Mouse (Mus musculus) urinary bladder, postnatal 4 days (tissue): Measurements from ENCODE around the gene Hlcs.

ENCODE experiments used
- DNase-seq, 2 experiments: peaks; one replicate each; pipeline ENCODE4 v3.0.0; 2021 to 2022; ENCODE audit warnings: low spot score in 2 of 2

Gene Hlcs

DNA sequence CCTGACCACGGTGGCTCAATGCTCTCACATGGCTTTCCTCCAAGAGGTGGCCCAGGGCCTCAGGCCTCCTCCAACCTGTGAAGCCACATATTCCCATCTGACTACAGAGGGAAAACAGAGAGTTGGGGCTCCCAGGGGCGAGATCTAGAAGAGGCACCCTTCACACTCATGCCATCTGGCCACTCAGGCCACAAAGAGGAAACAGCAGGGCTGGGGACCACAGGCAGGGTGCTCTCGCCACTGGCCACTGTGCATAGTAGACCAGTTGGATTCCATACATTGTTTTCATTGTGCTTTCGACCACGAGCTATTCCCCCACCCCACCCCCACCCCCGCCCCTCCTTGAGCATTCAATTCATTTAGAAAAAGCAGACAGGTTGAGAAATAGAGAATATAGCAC lies 151.4 kb downstream of the Hlcs start:
- DNase-seq, result no peak

GRCm38 (mm10) chr16:94157819-94158218 lies 155.6 kb downstream of the Hlcs start:
- no peak for DNase-seq

- DNase-seq, result no peak
Measured at GRCm38 (mm10) chr16:94155041-94155653, 158.2 kb downstream of the Hlcs start.

DNA sequence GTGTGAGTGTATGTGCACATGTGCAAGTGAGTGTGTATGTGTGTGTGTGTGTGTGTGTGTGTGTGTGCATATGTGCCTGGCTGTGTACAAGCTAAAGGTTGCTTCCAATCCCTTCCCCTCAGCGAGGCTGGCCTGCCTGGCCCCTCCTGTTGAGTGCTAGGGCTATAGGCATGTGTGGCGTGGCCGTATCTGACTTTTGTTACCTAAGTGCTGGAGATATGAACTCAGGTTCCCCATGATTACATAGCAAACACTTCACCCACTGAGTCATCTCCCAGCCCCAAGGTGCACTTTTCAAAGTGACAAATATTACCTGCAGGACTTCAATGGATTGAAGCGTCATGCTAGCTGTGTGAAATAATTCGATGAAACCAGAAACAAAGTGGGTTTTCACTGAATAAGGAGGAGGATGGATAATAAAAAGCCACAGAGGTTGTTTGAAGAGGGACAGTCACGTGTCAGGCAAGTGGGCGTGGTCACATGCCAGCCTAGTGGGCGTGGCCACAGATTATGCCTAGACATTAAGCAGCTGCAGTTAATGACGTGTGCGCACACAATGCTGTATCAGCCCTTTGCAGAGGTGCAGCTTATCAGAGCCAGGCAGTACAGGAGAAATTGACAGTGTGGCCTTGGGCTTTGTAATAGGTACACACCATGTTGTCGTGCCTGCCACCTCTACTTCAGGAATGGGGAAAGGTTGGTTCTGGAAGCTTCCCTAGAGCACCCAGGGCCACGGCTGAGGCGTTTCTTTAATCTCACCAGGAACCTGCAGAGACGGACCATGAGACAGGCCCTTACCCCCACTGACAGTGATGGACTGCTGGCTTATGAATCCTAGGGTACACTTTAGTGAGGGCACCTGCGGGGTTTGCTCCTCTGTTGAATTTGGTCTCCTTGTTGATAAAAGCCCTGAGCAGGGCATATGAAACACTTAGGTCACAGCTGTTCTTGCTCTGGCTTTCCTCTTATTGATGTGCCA lies 163.0 kb downstream of the Hlcs start:
- no peak for DNase-seq

DNA sequence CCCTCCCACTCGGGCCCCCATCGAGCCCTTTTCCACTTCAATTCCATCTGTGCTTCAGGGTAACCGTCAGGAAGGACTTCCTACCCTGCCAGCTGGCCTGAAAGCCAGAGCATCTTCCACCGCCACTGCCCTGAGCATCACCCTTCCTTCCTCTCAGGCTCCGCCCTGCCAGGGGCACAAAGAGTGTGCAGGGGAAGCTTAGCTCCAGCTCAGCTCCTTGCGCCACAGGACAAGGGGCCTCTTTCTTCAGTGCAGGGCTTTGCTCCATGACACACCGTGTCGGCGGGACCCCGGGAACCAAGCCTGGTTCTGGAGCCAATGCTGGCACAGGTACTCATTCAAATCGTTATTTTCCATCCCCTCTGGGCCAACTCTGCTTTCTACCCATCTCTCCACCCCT lies 165.2 kb downstream of the Hlcs start:
- DNase-seq, result no peak

GRCm38 (mm10) chr16:94143325-94143724 lies 170.0 kb downstream of the Hlcs start:
- DNase-seq, result no peak

DNA sequence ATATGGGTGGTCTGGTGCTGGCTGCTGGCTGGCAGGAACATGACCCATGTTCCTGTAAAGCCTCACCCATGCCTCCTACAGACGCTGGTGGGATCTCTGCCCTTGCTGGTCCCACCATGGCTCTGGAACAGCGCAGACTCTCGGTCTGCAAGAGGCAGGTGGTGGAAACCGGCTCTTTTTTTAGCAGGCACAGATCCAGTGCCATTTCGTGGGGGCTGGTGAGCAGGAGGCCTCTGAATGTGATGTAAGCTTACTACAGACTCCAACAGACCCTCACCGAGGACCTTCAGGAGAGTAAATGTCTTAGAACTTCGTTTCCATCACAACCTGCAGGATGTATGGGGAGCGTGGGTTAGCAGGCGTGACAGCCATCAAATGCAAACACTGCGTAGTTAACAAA lies 172.6 kb downstream of the Hlcs start:
- DNase-seq, result no peak

GRCm38 (mm10) chr16:94134218-94134617 lies 179.2 kb downstream of the Hlcs start:
- no peak for DNase-seq

DNA sequence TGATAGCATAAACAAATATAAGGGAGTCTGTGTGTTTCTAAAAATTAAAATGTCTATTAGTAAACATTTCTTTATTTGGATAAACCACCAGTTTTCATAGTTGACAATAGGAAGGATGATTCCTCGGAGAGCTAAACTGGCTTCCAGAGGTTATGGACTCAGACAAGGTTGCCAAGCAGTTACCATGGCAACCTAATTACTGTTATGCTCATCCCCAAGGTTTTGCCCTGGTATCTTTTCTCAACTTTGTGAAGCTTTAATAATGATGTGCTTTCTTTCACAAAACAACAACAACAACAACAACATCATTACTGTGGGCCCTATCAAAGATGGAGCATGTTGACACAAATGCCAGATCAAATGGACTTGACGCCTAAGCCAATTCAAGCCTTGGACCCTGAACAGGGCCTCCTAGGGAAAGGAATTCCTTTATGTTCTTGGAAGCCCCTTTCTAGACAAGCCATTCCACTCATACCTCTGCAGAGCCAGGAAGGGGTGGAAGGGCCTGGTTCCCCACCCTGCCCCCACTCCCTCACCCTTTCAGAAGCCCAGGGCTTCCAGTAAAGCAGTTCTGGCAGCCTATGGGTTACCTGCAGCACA lies 185.0 kb downstream of the Hlcs start:
- DNase-seq, result no peak

DNA sequence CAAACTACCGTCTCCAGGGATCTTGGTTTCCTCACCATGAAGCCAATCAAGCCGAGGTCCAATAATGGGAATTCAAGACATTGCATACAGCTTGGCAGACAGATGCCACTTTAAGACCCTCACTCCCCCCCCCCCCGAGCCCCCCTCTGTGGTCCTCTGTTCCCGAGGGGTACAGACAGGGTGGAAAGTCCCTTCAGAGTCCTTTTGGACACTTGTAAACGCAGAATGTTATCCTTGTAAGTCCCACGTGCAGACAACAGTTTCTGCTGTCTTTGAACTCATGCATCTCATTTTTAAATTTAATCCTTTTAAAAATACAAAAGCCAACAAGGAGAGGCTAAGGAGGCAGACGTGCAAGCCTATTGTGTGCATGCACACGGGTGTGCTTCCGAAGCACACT lies 187.2 kb downstream of the Hlcs start:
- DNase-seq, result no peak

GRCm38 (mm10) chr16:94125172-94125981 lies 188.0 kb downstream of the Hlcs start:
- no peak for DNase-seq

DNA sequence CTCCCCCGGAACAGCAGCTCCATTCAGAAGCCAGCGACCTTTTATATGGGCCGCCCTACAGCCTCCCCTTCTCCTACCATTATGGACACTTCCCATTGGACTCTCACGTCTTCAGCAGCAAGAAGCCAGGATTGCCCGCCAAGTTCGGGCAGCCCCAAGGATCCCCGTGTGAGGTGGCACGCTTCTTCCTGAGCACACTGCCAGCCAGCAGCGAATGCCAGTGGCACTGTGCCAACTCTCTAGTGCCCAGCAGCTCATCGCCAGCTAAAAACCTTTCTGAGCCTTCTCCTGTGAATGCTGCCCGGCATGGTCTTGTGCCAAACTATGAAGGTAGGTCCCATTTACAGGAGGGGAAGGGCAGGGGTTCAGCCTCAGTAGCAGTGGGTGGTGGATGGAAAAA lies 190.1 kb downstream of the Hlcs start:
- no peak for DNase-seq

- DNase-seq, result no peak
Measured at GRCm38 (mm10) chr16:94122347-94122746, 191.0 kb downstream of the Hlcs start.

- DNase-seq, result no peak
Measured at GRCm38 (mm10) chr16:94118394-94118793, 195.0 kb downstream of the Hlcs start.

GRCm38 (mm10) chr16:94117333-94117732 lies 196.0 kb downstream of the Hlcs start:
- no peak for DNase-seq

DNA sequence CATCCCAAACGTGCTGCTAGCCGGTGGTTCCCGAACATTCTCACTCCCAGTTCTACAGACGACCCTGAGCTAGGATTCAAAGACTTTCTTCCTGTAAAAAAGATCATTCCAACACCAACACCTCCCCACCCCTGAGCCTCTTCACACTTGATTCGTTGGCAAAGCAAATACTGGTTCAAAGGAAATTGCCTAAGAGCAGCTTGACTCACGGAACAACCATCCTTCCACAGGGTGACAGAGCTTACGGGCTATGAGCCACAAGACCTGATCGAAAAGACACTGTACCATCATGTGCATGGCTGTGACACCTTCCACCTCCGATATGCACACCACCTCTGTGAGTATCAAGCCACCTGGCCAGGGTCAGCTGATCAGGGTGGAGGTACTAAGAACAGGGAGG lies 198.7 kb downstream of the Hlcs start:
- no peak for DNase-seq

DNA sequence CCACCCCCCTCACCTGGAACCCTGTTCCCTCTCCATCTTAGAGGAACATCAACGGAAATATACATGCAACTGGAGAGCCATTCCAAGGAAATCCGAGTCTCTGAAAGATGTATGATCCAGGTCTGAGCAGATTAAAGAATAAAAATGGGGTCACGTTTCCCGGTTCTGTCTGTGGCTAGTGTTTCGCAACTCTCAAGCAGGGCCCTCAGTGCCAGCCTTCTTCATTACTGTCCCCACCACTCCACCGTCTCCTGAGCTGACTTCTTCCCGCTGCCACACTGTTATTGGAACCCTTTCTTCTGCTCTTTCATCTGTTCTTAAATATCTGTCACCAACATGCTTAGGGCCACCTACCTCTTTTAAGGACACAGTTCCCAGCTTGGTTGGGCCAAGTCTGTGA lies 200.2 kb downstream of the Hlcs start:
- no peak for DNase-seq

- no peak for DNase-seq
Measured at GRCm38 (mm10) chr16:94097724-94098455, 215.5 kb downstream of the Hlcs start.

DNA sequence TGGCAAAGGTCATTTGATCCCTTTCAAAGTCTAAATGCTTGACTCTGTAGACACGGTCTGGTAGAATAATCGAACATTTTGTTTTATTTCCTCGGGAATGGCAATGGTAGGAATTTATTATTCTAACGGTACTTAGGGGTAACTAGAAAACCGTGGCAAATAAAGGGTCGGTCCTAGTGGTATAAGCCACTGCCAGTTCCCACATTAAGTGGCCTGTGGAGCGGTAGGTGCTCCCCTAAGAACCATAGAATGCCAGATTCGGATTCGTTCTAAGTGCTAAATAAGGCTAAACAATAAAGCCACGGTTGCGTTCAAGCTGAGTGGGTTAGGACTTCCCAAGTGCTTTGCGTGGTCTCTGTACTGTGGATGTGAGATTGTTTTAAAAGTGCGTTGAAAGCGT lies 216.9 kb downstream of the Hlcs start:
- no peak for DNase-seq

DNA sequence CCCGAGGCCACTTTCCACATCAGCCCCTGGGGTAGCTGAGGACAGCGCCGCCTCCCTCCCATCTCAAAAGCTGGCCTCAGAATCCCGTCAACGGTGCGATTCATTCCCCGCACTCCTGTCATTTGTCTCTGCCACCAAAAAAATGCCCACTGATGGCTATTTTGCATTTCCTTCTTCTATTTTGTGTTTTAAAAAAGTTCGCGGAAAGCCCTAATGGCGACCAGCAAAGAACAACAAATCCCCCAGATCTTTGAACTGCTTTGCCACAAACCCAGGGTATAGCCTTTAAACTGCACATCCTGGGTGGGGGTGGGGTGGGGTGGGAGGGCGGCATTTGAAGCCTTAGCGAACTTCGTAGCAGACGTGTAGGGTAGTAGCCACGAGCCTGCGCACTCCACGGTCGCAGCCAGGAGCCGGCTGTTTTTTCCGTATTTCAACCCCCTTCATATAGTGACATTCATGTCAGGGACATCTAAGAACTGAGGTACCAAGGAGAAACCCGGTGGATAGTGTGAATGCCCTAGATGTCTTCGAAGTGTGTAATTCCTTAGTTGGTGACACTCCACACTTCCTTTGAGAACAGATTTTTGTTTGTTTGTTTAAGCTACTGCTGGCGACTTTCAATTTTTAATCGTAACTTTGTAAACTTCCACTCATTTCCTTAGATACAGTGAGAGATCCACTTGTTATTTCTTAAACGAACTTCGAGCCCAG lies 218.1 kb downstream of the Hlcs start:
- no peak for DNase-seq
